Mouse (Mus musculus): Measurements from ENCODE around the gene Themis2.

DNA sequence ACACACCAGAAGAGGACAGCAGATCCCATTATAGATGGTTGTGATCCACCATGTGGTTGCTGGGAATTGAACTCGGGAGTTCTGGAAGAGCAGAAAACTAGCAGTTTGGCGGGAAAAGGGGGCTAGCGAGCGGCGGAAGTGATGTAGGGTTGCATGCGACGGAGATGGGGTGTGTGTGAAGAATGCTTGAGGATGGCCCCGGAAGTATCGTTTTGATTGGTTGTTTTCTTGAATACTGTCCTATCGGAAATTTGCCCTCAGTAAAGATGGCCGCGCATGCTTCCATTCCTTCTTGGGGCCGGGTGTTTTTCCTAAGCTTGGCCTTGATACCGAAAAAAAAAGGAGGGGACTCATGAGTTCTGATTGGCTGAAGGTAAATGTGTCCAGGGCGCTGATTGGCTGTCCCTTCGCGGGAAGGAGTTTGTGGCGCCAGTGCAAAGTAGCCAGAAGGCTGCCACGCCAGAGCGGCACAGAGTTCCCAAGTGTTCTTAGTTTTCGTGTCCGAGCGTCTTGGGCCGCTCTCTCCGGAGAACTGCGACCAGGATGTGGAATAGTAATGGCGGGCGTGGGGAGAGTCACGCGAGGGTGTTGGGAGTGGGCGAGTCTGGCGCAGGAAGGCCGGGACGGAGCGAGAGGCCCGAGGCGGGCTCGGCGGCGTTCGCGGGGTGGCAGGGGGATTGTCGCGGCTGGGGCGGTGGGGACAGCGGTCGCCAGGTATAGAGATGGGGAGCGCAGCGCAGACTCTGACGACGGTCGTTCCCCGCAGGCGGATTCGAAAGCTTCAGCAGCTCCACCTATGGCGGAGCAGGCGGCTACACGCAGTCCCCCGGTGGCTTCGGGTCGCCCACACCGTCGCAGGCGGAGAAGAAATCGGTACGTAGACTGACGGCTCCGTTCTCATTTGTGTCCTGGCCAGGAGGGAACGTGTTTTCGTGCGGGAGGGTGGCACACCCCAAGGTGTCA is 28.0 kb downstream of the Themis2 start, which contains the start of gene Rpa2:
- TF ChIP-seq CTCF (IDR thresholded peaks at IDR 0.05; ENCODE audit: control insufficient read depth, insufficient read depth, insufficient replicate concordance, low read depth, low read length): no peak
- peak; percentile 47; the same call in 1 of the 2 replicates for TF ChIP-seq POLR2A (IDR thresholded peaks at IDR 0.05; ENCODE audit: control insufficient read depth, low read depth, low read length)
